Mouse (Mus musculus): ENCODE results near the gene Spock1. TPM values are rescaled to one million over a fixed set of nuclear protein-coding genes. Genes with fewer than 3 reads are reported as not detected.
"Not testable (repeated sequence)": the region's sequence is repeated elsewhere in the genome, so short reads cannot be mapped to it uniquely, and the experiment has no call there.

Gene Spock1
- total RNA-seq, 1 experiment, result 0.40 TPM

DNA sequence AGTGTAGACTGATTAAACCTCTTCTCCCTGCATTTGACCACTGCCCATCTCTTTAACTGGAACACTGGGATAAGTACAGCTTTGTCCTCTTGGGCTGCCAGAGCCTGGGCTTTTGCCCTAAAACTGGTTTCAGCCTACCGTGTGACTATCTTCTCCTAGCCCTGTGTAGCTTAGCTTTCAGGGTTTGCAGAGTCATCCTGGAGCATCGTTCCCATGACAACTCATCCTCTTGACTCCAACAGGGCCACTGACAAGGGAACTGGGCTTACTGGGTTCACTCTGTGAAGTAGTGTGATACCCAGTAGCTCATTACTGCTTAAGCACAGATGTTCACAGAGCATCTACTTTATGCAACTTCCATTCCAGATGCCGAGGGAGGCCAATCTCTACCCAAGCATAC lies 303.7 kb downstream of the Spock1 start:
- Histone ChIP-seq H3K27ac (ENCODE audit: insufficient read depth, low read depth, low read length, poor library complexity, severe bottlenecking) (no peak overlapping the region), H3K9ac (ENCODE audit: insufficient read depth, low read depth, low read length, poor library complexity, severe bottlenecking) (no peak overlapping the region), H3K4me1 (ENCODE audit: control insufficient read depth in 2 of 2, insufficient read depth in 2 of 2, low read length in 2 of 2, poor library complexity in 1 of 2) (no peaks in the 10 kb centered on the region; a peak in 1 of 4 replicates), H3K4me3 (ENCODE audit: insufficient read depth in 1 of 2, low read depth in 1 of 2, low read length in 2 of 2, poor library complexity in 1 of 2, severe bottlenecking in 1 of 2) (no peak overlapping the region), H3K9me3 (ENCODE audit: control insufficient read depth, insufficient read depth, low read depth, low read length) (no peaks in the 10 kb centered on the region), H3K36me3 (ENCODE audit: control insufficient read depth, insufficient read depth, low read length, poor library complexity, severe bottlenecking) (no peaks in the 10 kb centered on the region)
- in situ Hi-C loops (cut with MboI; ENCODE audit: low sequenced_read_pairs in 2 of 2, unreplicated experiment in 2 of 2), result no loop called here
- no peak for DNase-seq (ENCODE audit: low read depth, low spot score)
- TF ChIP-seq MAFK (IDR thresholded peaks at IDR 0.05; ENCODE audit: insufficient read depth, low read depth, low read length) (no peak), ZNF384 (IDR thresholded peaks at IDR 0.05; ENCODE audit: low read depth, low read length) (no peak), HCFC1 (IDR thresholded peaks at IDR 0.05; ENCODE audit: borderline replicate concordance, insufficient read depth, low read length) (no peak), ZC3H11A (IDR thresholded peaks at IDR 0.05; ENCODE audit: borderline replicate concordance, low read depth, low read length) (no peak), CHD2 (IDR thresholded peaks at IDR 0.05; ENCODE audit: low read depth, low read length) (no peak)

DNA sequence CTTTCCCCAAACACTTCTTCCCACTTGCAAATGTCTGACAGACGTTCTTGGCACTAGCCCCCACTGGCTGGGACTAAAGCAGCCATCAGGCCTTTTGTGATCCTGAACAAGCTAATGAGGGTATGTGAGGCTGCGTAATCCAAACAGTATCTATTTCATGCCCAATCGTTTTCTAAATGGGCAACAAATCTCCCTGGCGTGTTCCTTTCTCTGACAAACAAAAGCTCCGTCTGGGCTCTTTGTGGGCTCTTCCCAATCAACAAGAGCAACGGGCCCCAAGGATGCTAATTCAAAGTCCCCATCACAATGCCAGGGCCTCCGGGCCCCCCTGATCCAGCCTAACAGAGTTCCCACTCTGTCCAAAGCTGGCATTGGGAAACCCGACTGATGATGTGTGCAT lies 304.9 kb downstream of the Spock1 start:
- no peaks in the 10 kb centered on the region for H3K36me3 ChIP-seq (ENCODE audit: control insufficient read depth, insufficient read depth, low read length, poor library complexity, severe bottlenecking)
- H3K9ac ChIP-seq (ENCODE audit: insufficient read depth, low read depth, low read length, poor library complexity, severe bottlenecking), result no peak overlapping the region
- no peak for TF ChIP-seq MAFK (IDR thresholded peaks at IDR 0.05; ENCODE audit: insufficient read depth, low read depth, low read length)
- no peak for TF ChIP-seq HCFC1 (IDR thresholded peaks at IDR 0.05; ENCODE audit: borderline replicate concordance, insufficient read depth, low read length)
- TF ChIP-seq CHD2 (IDR thresholded peaks at IDR 0.05; ENCODE audit: low read depth, low read length), result no peak
- TF ChIP-seq ZC3H11A (IDR thresholded peaks at IDR 0.05; ENCODE audit: borderline replicate concordance, low read depth, low read length), result no peak
- TF ChIP-seq ZNF384 (IDR thresholded peaks at IDR 0.05; ENCODE audit: low read depth, low read length), result no peak
- in situ Hi-C loops (cut with MboI; ENCODE audit: low sequenced_read_pairs in 2 of 2, unreplicated experiment in 2 of 2), result no loop called here
- no peaks in the 10 kb centered on the region; a peak in 1 of 4 replicates for H3K4me1 ChIP-seq (ENCODE audit: control insufficient read depth in 2 of 2, insufficient read depth in 2 of 2, low read length in 2 of 2, poor library complexity in 1 of 2)
- no peak overlapping the region for H3K4me3 ChIP-seq (ENCODE audit: insufficient read depth in 1 of 2, low read depth in 1 of 2, low read length in 2 of 2, poor library complexity in 1 of 2, severe bottlenecking in 1 of 2)
- no peak for DNase-seq (ENCODE audit: low read depth, low spot score)
- no peak overlapping the region for H3K27ac ChIP-seq (ENCODE audit: insufficient read depth, low read depth, low read length, poor library complexity, severe bottlenecking)
- no peaks in the 10 kb centered on the region for H3K9me3 ChIP-seq (ENCODE audit: control insufficient read depth, insufficient read depth, low read depth, low read length)

DNA sequence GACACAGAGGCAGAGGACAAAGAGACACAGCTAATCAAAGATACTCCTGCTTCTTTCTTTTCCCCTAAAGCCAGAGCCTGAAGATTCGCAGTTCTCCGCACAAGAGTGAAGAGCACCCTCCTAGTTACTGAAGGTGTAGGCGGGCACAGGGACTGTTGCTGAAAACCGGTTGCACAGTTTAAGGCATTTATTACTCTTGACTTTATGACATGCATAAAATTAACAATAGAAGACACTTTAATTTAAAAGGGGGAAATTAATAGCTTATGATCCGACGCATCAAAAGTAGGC lies 312.4 kb downstream of the Spock1 start:
- Histone ChIP-seq H3K27ac (ENCODE audit: insufficient read depth, low read depth, low read length, poor library complexity, severe bottlenecking) (no peak overlapping the region), H3K9me3 (ENCODE audit: control insufficient read depth, insufficient read depth, low read depth, low read length) (no peaks in the 10 kb centered on the region), H3K4me3 (ENCODE audit: insufficient read depth in 1 of 2, low read depth in 1 of 2, low read length in 2 of 2, poor library complexity in 1 of 2, severe bottlenecking in 1 of 2) (no peak overlapping the region), H3K36me3 (ENCODE audit: control insufficient read depth, insufficient read depth, low read length, poor library complexity, severe bottlenecking) (no peaks in the 10 kb centered on the region), H3K9ac (ENCODE audit: insufficient read depth, low read depth, low read length, poor library complexity, severe bottlenecking) (no peak overlapping the region), H3K4me1 (ENCODE audit: control insufficient read depth in 2 of 2, insufficient read depth in 2 of 2, low read length in 2 of 2, poor library complexity in 1 of 2) (no peaks in the 10 kb centered on the region)
- in situ Hi-C loops (cut with MboI; ENCODE audit: low sequenced_read_pairs in 2 of 2, unreplicated experiment in 2 of 2), result no loop called here
- no peak for TF ChIP-seq ZC3H11A (IDR thresholded peaks at IDR 0.05; ENCODE audit: borderline replicate concordance, low read depth, low read length)
- TF ChIP-seq ZNF384 (IDR thresholded peaks at IDR 0.05; ENCODE audit: low read depth, low read length), result no peak
- no peak for TF ChIP-seq HCFC1 (IDR thresholded peaks at IDR 0.05; ENCODE audit: borderline replicate concordance, insufficient read depth, low read length)
- no peak for TF ChIP-seq MAFK (IDR thresholded peaks at IDR 0.05; ENCODE audit: insufficient read depth, low read depth, low read length)
- TF ChIP-seq CHD2 (IDR thresholded peaks at IDR 0.05; ENCODE audit: low read depth, low read length), result no peak
- no peak for DNase-seq (ENCODE audit: low read depth, low spot score)

DNA sequence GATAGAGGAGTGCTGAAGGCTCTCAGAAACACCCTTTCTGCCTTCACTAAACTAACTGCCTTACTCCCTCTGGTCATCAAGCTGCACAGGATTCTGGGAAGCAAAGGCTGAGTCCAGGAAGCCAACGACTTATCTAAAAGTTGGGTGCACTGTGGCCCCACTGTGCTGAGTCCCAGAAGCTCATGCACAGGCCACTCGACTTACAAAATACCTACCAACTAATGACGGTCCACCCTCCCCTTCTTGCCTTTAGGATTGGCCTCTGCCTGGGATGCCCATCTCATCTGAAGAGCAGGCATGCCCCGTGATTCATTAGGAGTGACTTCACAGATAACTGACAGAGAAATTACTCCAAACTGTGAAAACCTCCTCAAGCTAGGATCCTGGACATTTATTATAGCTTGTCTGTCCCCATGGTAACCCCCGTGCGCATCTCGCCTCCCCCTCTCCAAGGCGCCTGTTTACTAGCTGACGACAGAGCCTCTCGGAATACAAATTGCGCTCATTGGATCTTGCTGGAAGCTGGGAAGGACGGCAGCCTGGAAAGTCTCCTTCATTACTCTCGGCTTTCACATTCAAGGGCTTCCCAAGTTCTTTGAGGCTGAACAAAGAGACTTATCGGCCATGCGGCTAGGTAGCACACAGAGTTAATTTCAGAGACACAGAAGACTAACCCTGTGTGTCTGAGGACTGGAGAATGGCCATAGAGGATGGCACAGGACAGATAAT lies 312.9 kb downstream of the Spock1 start:
- Histone ChIP-seq H3K9me3 (ENCODE audit: control insufficient read depth, insufficient read depth, low read depth, low read length) (no peaks in the 10 kb centered on the region), H3K4me1 (ENCODE audit: control insufficient read depth in 2 of 2, insufficient read depth in 2 of 2, low read length in 2 of 2, poor library complexity in 1 of 2) (no peaks in the 10 kb centered on the region), H3K36me3 (ENCODE audit: control insufficient read depth, insufficient read depth, low read length, poor library complexity, severe bottlenecking) (no peaks in the 10 kb centered on the region), H3K9ac (ENCODE audit: insufficient read depth, low read depth, low read length, poor library complexity, severe bottlenecking) (no peak overlapping the region), H3K27ac (ENCODE audit: insufficient read depth, low read depth, low read length, poor library complexity, severe bottlenecking) (no peak overlapping the region), H3K4me3 (ENCODE audit: insufficient read depth in 1 of 2, low read depth in 1 of 2, low read length in 2 of 2, poor library complexity in 1 of 2, severe bottlenecking in 1 of 2) (no peak overlapping the region)
- TF ChIP-seq HCFC1 (IDR thresholded peaks at IDR 0.05; ENCODE audit: borderline replicate concordance, insufficient read depth, low read length) (no peak), ZNF384 (IDR thresholded peaks at IDR 0.05; ENCODE audit: low read depth, low read length) (no peak), MAFK (IDR thresholded peaks at IDR 0.05; ENCODE audit: insufficient read depth, low read depth, low read length) (no peak), ZC3H11A (IDR thresholded peaks at IDR 0.05; ENCODE audit: borderline replicate concordance, low read depth, low read length) (no peak), CHD2 (IDR thresholded peaks at IDR 0.05; ENCODE audit: low read depth, low read length) (no peak)
- in situ Hi-C loops (cut with MboI; ENCODE audit: low sequenced_read_pairs in 2 of 2, unreplicated experiment in 2 of 2), result no loop called here
- DNase-seq (ENCODE audit: low read depth, low spot score), result no peak

DNA sequence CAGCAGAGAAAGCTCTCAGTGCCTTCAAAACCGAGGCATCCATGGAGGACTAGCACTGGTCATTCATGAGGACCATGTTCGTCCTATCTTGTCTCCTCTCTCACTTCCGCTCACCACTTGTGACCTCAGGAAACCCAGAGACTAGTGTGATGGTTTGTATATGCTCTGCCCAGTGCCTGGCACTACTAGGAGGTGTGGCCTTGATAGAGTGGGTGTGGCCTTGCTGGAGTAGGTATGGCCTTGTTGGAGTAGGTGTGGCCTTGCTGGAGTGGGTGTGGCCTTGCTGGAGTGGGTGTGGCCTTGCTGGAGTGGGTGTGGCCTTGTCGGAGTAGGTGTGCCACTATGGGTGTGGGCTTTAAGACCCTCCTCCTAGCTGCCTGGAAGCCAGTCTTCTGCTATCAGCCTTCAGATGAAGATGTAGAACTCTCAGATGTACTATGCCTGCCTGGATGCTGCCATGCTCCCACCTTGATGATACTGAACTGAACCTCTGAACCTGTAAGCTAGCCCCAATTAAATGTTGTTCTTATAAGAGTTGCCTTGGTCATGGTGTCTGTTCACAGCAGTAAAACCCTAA lies 318.7 kb downstream of the Spock1 start:
- H3K9me3 ChIP-seq (ENCODE audit: control insufficient read depth, insufficient read depth, low read depth, low read length); H3K27ac ChIP-seq (ENCODE audit: insufficient read depth, low read depth, low read length, poor library complexity, severe bottlenecking); H3K9ac ChIP-seq (ENCODE audit: insufficient read depth, low read depth, low read length, poor library complexity, severe bottlenecking); H3K4me3 ChIP-seq (ENCODE audit: insufficient read depth in 1 of 2, low read depth in 1 of 2, low read length in 2 of 2, poor library complexity in 1 of 2, severe bottlenecking in 1 of 2); H3K36me3 ChIP-seq (ENCODE audit: control insufficient read depth, insufficient read depth, low read length, poor library complexity, severe bottlenecking); H3K4me1 ChIP-seq (ENCODE audit: control insufficient read depth in 2 of 2, insufficient read depth in 2 of 2, low read length in 2 of 2, poor library complexity in 1 of 2); in situ Hi-C loops (cut with MboI; ENCODE audit: low sequenced_read_pairs in 2 of 2, unreplicated experiment in 2 of 2); DNase-seq (ENCODE audit: low read depth, low spot score): not testable (repeated sequence)

Data from ES-E14 (cell line).